Mouse (Mus musculus) right cerebral cortex, postnatal 25 days (tissue): ENCODE data around the gene Ror1.

ENCODE experiments used
- DNase-seq: peaks from one replicate; pipeline ENCODE4 v3.0.0; 2022

Ror1 gene

GRCm38 (mm10) chr4:100401078-100401477, 305.5 kb downstream of the Ror1 start:
- no peak for DNase-seq

GRCm38 (mm10) chr4:100401581-100402470, 306.2 kb downstream of the Ror1 start:
- no peak for DNase-seq

GRCm38 (mm10) chr4:100407261-100407874, 311.8 kb downstream of the Ror1 start:
- DNase-seq, result peak; percentile 58

- DNase-seq, result no peak
Observed at GRCm38 (mm10) chr4:100409521-100409920, 313.9 kb downstream of the Ror1 start.

GRCm38 (mm10) chr4:100411841-100412539, 316.4 kb downstream of the Ror1 start:
- DNase-seq, result no peak

- DNase-seq, result no peak
Observed at GRCm38 (mm10) chr4:100422756-100423155, 327.2 kb downstream of the Ror1 start.

- DNase-seq, result no peak
Observed at GRCm38 (mm10) chr4:100426101-100426500, 330.5 kb downstream of the Ror1 start.

GRCm38 (mm10) chr4:100429371-100429900, 333.8 kb downstream of the Ror1 start:
- DNase-seq, result no peak

GRCm38 (mm10) chr4:100435281-100436168, 339.9 kb downstream of the Ror1 start:
- DNase-seq, result no peak

GRCm38 (mm10) chr4:100436169-100436547, 340.6 kb downstream of the Ror1 start:
- DNase-seq, result no peak

- DNase-seq, result no peak
Observed at GRCm38 (mm10) chr4:100446897-100447296, 351.3 kb downstream of the Ror1 start.

GRCm38 (mm10) chr4:100462493-100463120, 367.0 kb downstream of the Ror1 start:
- no peak for DNase-seq

GRCm38 (mm10) chr4:100478592-100479321, 383.2 kb downstream of the Ror1 start, which contains the start of gene Ube2u:
Ube2u (plus strand) TSS chr4:100478849.
- DNase-seq, result peak; percentile 28

GRCm38 (mm10) chr4:100488447-100488846, 392.9 kb downstream of the Ror1 start:
- no peak for DNase-seq
